Mouse (Mus musculus) midbrain, embryonic 11.5 days (tissue): Measurements from ENCODE around the gene Lck. TPM values are rescaled to one million over a fixed set of nuclear protein-coding genes. Genes with fewer than 3 reads are reported as not detected.

Source experiments
- ATAC-seq: fragments of 200-750 bp; cut with Nextera tagmentation; 2 replicates; pipeline ENCODE4 v1.8.0; 2017; ENCODE audit warnings: moderate TSS enrichment, moderate library complexity; ENCODE audit not compliant: low FRiP score
- DNase-seq: peaks from one replicate; pipeline ENCODE4 v3.0.0; 2015; ENCODE audit warnings: low spot score; ENCODE audit errors: missing footprints
- H3K27ac ChIP-seq: fragments of 300-500 bp; sonication (generic); 2 replicates; pipeline ENCODE4 v1.5.1; 2014; ENCODE audit warnings: low read depth, low read length
- H3K27me3 ChIP-seq: fragments of 300-500 bp; sonication (generic); 2 replicates; pipeline ENCODE4 v1.6.1; 2014; ENCODE audit warnings: mild to moderate bottlenecking, low read length, moderate library complexity, mixed read lengths; ENCODE audit not compliant: control insufficient read depth, insufficient read depth
- H3K36me3 ChIP-seq: fragments of 300-500 bp; sonication (generic); 2 replicates; pipeline ENCODE4 v1.6.1; 2014; ENCODE audit warnings: mild to moderate bottlenecking, low read length, moderate library complexity, mixed read lengths; ENCODE audit not compliant: control insufficient read depth, insufficient read depth
- H3K4me1 ChIP-seq: fragments of 300-500 bp; sonication (generic); 2 replicates; pipeline ENCODE4 v1.6.1; 2014; ENCODE audit warnings: low read length; ENCODE audit not compliant: control insufficient read depth, insufficient read depth
- H3K4me2 ChIP-seq: fragments of 300-500 bp; sonication (generic); 2 replicates; pipeline ENCODE4 v1.6.1; 2014; ENCODE audit warnings: mild to moderate bottlenecking, moderate library complexity
- H3K4me3 ChIP-seq: fragments of 300-500 bp; sonication (generic); 2 replicates; pipeline ENCODE4 v1.5.1; 2014; ENCODE audit warnings: low read depth, low read length
- H3K9ac ChIP-seq: fragments of 300-500 bp; sonication (generic); 2 replicates; pipeline ENCODE4 v1.6.1; 2014; ENCODE audit warnings: low read length
- H3K9me3 ChIP-seq: fragments of 300-500 bp; sonication (generic); 2 replicates; pipeline ENCODE4 v1.6.1; 2016; ENCODE audit warnings: low read length; ENCODE audit not compliant: control insufficient read depth
- WGBS: fragments of 180-500 bp; shearing (Covaris S2); extraction: QIAGEN DNeasy Blood & Tissue Kit; methylation state at CpG from one replicate; pipeline ENCODE4 v1.1.7; 2014; 5-methylcytosine and 5-hydroxymethylcytosine counted together
- polyA plus RNA-seq: library from polyadenylated mRNA; unstranded; fragments of >200 nt; fragmentation: Nextera tagmentation; extraction: Ambion mirVana; gene quantifications from 2 replicates; pipeline ENCODE4 v1.2.1, GENCODE M21; 2014

Lck gene
- polyA plus RNA-seq, 1 experiment from 2014 or later: 4.5 TPM

GRCm38 (mm10) chr4:129588865-129589264, 15.4 kb upstream of the Lck start:
- Histone ChIP-seq H3K27me3 (no peaks in the 10 kb centered on the region), H3K9ac (no peak overlapping the region)
- 85% methylated on average over 4 of the region's 4 CpGs for WGBS

GRCm38 (mm10) chr4:129586943-129587342, 13.5 kb upstream of the Lck start:
- H3K36me3 ChIP-seq: peaks cover 9% of the 10 kb centered on the region; the same call in 1 of the 2 replicates
- no peaks in the 10 kb centered on the region for H3K9me3 ChIP-seq
- H3K27me3 ChIP-seq: no peaks in the 10 kb centered on the region
- peaks cover 5% of the 10 kb centered on the region for H3K4me1 ChIP-seq
- no peak for DNase-seq
- H3K9ac ChIP-seq: no peak overlapping the region
- no peak for ATAC-seq
- no peak overlapping the region for H3K4me3 ChIP-seq
- WGBS: 26% methylated on average over 1 of the region's 1 CpGs
- H3K4me2 ChIP-seq: no peak overlapping the region
- H3K27ac ChIP-seq: no peak overlapping the region

More at GRCm38 (mm10) chr4:129588865-129589264, 15.4 kb upstream of the Lck start:
- Histone ChIP-seq H3K4me3 (no peak overlapping the region), H3K9me3 (no peaks in the 10 kb centered on the region), H3K36me3 (peaks cover 21% of the 10 kb centered on the region), H3K4me2 (no peak overlapping the region), H3K4me1 (peaks cover 5% of the 10 kb centered on the region), H3K27ac (no peak overlapping the region)
- DNase-seq: no peak
- ATAC-seq: no peak

- no peaks in the 10 kb centered on the region for H3K27me3 ChIP-seq
- H3K4me3 ChIP-seq: no peak overlapping the region
- H3K9ac ChIP-seq: no peak overlapping the region
- ATAC-seq (no peak), DNase-seq (no peak)
- no peaks in the 10 kb centered on the region for H3K9me3 ChIP-seq
- H3K36me3 ChIP-seq: no peaks in the 10 kb centered on the region
- H3K4me1 ChIP-seq: peaks cover 5% of the 10 kb centered on the region
- WGBS: 82% methylated on average over 9 of the region's 9 CpGs
- no peak overlapping the region for H3K4me2 ChIP-seq
- H3K27ac ChIP-seq: no peak overlapping the region
These were observed 12.3 kb upstream of the Lck start for GRCm38 (mm10) chr4:129585773-129586172.

- ATAC-seq (peak; percentile 75), DNase-seq (peak; percentile 98)
- Histone ChIP-seq H3K27me3 (no peaks in the 10 kb centered on the region), H3K4me1 (peaks cover 5% of the 10 kb centered on the region), H3K36me3 (no peaks in the 10 kb centered on the region), H3K27ac (no peak overlapping the region), H3K9me3 (no peaks in the 10 kb centered on the region), H3K9ac (peak overlapping the region; percentile 34), H3K4me3 (peak overlapping the region; percentile 23), H3K4me2 (peak overlapping the region; percentile 55)
- WGBS: 2% methylated on average over 36 of the region's 36 CpGs
These were observed 11.6 kb upstream of the Lck start for GRCm38 (mm10) chr4:129584884-129585608.

DNA sequence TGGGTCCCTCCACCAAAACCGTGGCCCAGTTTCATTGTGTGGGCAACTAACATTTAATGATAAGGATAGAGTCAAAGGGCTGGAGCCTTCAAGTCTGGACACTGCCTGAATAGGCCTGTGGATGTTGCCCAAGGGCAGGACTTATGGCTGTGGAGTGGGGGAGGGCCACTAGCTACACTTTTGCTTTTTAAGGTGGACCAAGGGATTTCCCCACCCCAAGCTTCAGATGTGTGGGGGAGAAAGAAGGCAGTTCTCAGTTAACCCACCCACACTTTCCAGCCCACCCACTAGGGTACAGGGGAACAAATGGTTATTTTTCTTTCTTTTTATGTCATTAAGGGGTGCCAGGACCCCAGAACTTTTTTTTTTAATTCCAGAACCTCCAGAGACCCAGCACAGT, 10.9 kb upstream of the Lck start:
- Histone ChIP-seq H3K4me2 (peak overlapping the region; percentile 55), H3K4me3 (peak overlapping the region; percentile 23; the same call in 1 of the 2 replicates), H3K36me3 (no peaks in the 10 kb centered on the region), H3K27me3 (no peaks in the 10 kb centered on the region), H3K4me1 (peaks cover 5% of the 10 kb centered on the region), H3K9me3 (no peaks in the 10 kb centered on the region), H3K9ac (peak overlapping the region; percentile 34; the same call in 1 of the 2 replicates), H3K27ac (no peak overlapping the region)
- 74% methylated on average over 1 of the region's 1 CpGs for WGBS
- DNase-seq (no peak), ATAC-seq (no peak)

- Histone ChIP-seq H3K4me2 (no peak overlapping the region), H3K36me3 (no peaks in the 10 kb centered on the region), H3K27me3 (no peaks in the 10 kb centered on the region), H3K9ac (no peak overlapping the region), H3K9me3 (no peaks in the 10 kb centered on the region), H3K4me1 (peaks cover 5% of the 10 kb centered on the region), H3K4me3 (no peak overlapping the region), H3K27ac (no peak overlapping the region)
- ATAC-seq (no peak), DNase-seq (no peak)
- WGBS: 81% methylated on average over 1 of the region's 1 CpGs
These were observed 8.8 kb upstream of the Lck start for GRCm38 (mm10) chr4:129582251-129582650.

DNA sequence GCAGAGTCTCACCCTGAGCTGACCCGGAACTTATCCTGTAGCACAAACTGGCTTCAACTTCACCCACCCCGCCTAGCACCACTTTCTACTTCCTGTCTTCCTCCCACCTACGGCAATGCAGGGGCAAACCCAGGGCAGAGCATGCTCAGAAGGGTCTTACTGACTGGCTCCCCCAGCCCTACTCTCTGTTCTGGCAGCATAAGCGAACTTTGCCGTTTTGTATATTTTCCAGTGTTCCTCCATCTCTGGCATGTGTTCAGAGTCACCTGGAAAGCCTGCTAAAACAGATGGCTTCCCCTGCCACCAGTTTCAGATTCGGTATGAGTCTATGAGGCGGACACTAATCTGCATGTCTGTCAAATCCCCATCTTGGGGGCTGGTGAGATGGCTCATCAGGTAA, 6.9 kb upstream of the Lck start:
- no peaks in the 10 kb centered on the region for H3K9me3 ChIP-seq
- H3K9ac ChIP-seq: no peak overlapping the region
- WGBS: 78% methylated on average over 7 of the region's 7 CpGs
- H3K4me1 ChIP-seq: peaks cover 5% of the 10 kb centered on the region
- no peak overlapping the region for H3K4me3 ChIP-seq
- no peak for DNase-seq
- H3K36me3 ChIP-seq: no peaks in the 10 kb centered on the region
- no peak for ATAC-seq
- no peak overlapping the region for H3K27ac ChIP-seq
- H3K4me2 ChIP-seq: no peak overlapping the region
- H3K27me3 ChIP-seq: no peaks in the 10 kb centered on the region

DNA sequence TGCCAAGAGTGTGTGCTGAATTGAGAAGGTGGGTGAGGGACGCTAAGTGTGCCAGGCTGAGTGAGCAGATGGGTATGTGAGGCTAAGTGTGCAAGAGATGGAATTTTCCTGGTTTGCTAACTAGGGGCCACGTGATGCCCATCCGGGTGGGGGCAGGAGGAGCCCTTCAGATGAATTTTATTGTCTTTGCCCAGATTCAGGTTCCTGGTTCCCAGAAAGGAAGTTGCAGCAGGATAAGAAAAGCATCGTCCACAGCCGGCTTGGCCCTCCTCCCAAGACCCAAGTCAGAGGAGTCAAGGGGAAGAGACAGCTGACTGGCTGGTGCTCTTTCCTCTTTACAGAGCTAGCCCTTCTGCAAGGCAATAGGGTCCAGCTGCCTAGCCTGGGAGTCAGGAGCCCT, 5.0 kb upstream of the Lck start, which contains the start of gene Fam167b:
TSS of gene Fam167b (minus strand) at position 84 of the 400 bp plus-strand sequence.
- H3K4me2 ChIP-seq: peak within 1 kb of the TSS; percentile 8; the same call in 1 of the 2 replicates

GRCm38 (mm10) chr4:129577688-129578087, 4.2 kb upstream of the Lck start:
- Histone ChIP-seq H3K4me3 (no peak overlapping the region), H3K9ac (no peak overlapping the region), H3K27me3 (no peaks in the 10 kb centered on the region), H3K9me3 (no peaks in the 10 kb centered on the region), H3K36me3 (no peaks in the 10 kb centered on the region), H3K4me1 (no peaks in the 10 kb centered on the region), H3K4me2 (no peak overlapping the region), H3K27ac (no peak overlapping the region)
- ATAC-seq: no peak
- no peak for DNase-seq
- 88% methylated on average over 7 of the region's 7 CpGs for WGBS

More for the DNA sequence above, 5.0 kb upstream of the Lck start, which contains the start of gene Fam167b:
- no peak within 1 kb of the TSS for H3K4me3 ChIP-seq
- H3K27me3 ChIP-seq: no peaks in the 10 kb centered on the region
- DNase-seq (no peak), ATAC-seq (no peak)
- no peaks in the 10 kb centered on the region for H3K9me3 ChIP-seq
- WGBS: 87% methylated on average over 5 of the region's 5 CpGs
- no peak within 1 kb of the TSS for H3K9ac ChIP-seq
- no peaks in the 10 kb centered on the region for H3K4me1 ChIP-seq
- no peak within 1 kb of the TSS for H3K27ac ChIP-seq
- H3K36me3 ChIP-seq: no peaks in the 10 kb centered on the region
